Mouse (Mus musculus) heart, embryonic 10.5 days (tissue): ENCODE measurements at regions not wholly inside any gene's neighbourhood (a gene's known extent, or its start where the extent isn't known, plus 50 kb on each side); places are given as distances from the start of the nearest gene placed in this dataset.

ENCODE experiments used
- DNase-seq: peaks from one replicate; pipeline ENCODE4 v3.0.0-alpha.2; 2017; ENCODE audit warnings: low spot score
- H3K27ac ChIP-seq: fragments of 300-500 bp; sonication (generic); 2 replicates; pipeline ENCODE4 v1.5.1; 2016; ENCODE audit warnings: mild to moderate bottlenecking
- H3K27me3 ChIP-seq: fragments of 300-500 bp; sonication (generic); 2 replicates; pipeline ENCODE4 v1.6.1; 2016; ENCODE audit warnings: mild to moderate bottlenecking; ENCODE audit not compliant: poor library complexity, insufficient read depth, severe bottlenecking
- H3K36me3 ChIP-seq: fragments of 300-500 bp; sonication (generic); 2 replicates; pipeline ENCODE4 v1.6.1; 2016; ENCODE audit warnings: mild to moderate bottlenecking, moderate library complexity
- H3K4me1 ChIP-seq: fragments of 300-500 bp; sonication (generic); 2 replicates; pipeline ENCODE4 v1.6.1; 2016; ENCODE audit warnings: mild to moderate bottlenecking
- H3K4me3 ChIP-seq: fragments of 300-500 bp; sonication (generic); 2 replicates; pipeline ENCODE4 v1.5.1; 2016; ENCODE audit warnings: mild to moderate bottlenecking, moderate library complexity
- H3K9me3 ChIP-seq: fragments of 300-500 bp; sonication (generic); 2 replicates; pipeline ENCODE4 v1.6.1; 2016; ENCODE audit warnings: mild to moderate bottlenecking, moderate library complexity
- WGBS: fragments of 180-500 bp; shearing (Covaris S2); methylation state at CpG from one replicate; pipeline ENCODE4 v1.1.7; 2016; 5-methylcytosine and 5-hydroxymethylcytosine counted together

GRCm38 (mm10) chr8:66756639-66757038 lies 59.6 kb downstream of the Npy1r start:
- Histone ChIP-seq H3K27me3 (no peaks in the 10 kb centered on the region), H3K36me3 (no peaks in the 10 kb centered on the region), H3K27ac (no peak overlapping the region), H3K4me3 (no peak overlapping the region), H3K9me3 (no peaks in the 10 kb centered on the region), H3K4me1 (no peaks in the 10 kb centered on the region; the same call in 1 of the 2 replicates)
- 61% methylated on average over 2 of the region's 2 CpGs for WGBS
- no peak for DNase-seq

- Histone ChIP-seq H3K9me3 (no peaks in the 10 kb centered on the region), H3K36me3 (no peaks in the 10 kb centered on the region), H3K27me3 (no peaks in the 10 kb centered on the region), H3K4me3 (no peak overlapping the region), H3K27ac (no peak overlapping the region), H3K4me1 (no peaks in the 10 kb centered on the region; the same call in 1 of the 2 replicates)
- WGBS, result 82% methylated on average over 2 of the region's 2 CpGs
- no peak for DNase-seq
These were observed 60.8 kb downstream of the Npy1r start for GRCm38 (mm10) chr8:66757830-66758229.

DNA sequence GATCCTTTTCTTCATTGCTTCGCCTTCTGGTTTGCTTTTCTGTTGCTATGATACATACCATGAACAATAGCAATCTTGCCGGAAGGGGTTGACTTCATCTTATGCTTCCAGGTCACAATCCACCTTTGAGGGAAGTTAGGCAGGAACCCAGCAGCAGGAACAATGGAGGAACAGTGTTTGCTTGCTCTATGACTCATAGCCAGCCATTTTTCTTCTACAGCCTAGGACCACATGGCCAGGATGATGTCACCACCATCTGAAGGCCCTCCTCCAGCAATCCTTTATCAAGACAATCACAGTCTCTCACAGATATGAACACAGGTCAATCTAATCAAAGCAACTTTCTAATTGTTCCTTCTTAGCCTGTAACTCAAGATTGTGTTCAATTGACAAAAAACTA lies 61.5 kb downstream of the Npy1r start:
- H3K4me3 ChIP-seq, result no peak overlapping the region
- no peaks in the 10 kb centered on the region for H3K36me3 ChIP-seq
- no peak for DNase-seq
- no peaks in the 10 kb centered on the region for H3K9me3 ChIP-seq
- no peaks in the 10 kb centered on the region for H3K27me3 ChIP-seq
- H3K4me1 ChIP-seq, result no peaks in the 10 kb centered on the region; the same call in 1 of the 2 replicates
- H3K27ac ChIP-seq, result no peak overlapping the region
- WGBS, result 89% methylated on average over 2 of the region's 2 CpGs

GRCm38 (mm10) chr8:66759716-66760115 lies 62.7 kb downstream of the Npy1r start:
- no peak for DNase-seq
- Histone ChIP-seq H3K27ac (no peak overlapping the region), H3K27me3 (no peaks in the 10 kb centered on the region), H3K9me3 (no peaks in the 10 kb centered on the region), H3K4me3 (no peak overlapping the region), H3K36me3 (no peaks in the 10 kb centered on the region), H3K4me1 (no peaks in the 10 kb centered on the region; the same call in 1 of the 2 replicates)

DNA sequence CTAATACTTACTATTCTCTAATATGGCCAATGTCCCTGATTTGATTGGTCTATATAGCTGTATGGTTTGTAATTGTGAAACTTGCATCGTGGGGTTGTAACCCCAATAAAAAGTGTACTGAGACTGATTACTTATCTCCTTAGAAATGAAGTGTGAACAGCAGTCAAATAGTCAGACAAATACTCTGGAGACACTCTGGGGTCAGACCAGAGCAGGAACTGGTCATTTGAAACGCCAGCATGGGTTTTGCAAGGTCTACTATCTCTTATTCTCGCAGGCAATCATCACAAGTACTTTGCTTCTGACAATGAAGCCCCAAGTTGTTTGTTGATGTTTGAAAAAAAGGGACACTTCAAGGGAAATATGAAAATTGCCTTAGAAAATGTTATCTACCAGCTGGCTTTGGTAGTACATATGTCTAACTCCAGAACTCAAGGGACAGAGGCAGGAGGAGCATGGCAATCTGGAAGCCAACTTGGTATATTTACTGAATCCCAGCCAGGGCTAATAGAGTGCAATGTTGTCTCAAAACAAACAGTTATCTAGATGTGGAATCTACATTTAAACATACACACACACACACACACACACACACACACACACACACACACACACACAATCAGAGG lies 64.1 kb downstream of the Npy1r start:
- no peaks in the 10 kb centered on the region for H3K36me3 ChIP-seq
- no peaks in the 10 kb centered on the region; the same call in 1 of the 2 replicates for H3K4me1 ChIP-seq
- no peak overlapping the region for H3K4me3 ChIP-seq
- WGBS, result 32% methylated on average over 3 of the region's 3 CpGs
- no peak overlapping the region for H3K27ac ChIP-seq
- H3K27me3 ChIP-seq, result no peaks in the 10 kb centered on the region
- DNase-seq, result no peak
- H3K9me3 ChIP-seq, result no peaks in the 10 kb centered on the region

DNA sequence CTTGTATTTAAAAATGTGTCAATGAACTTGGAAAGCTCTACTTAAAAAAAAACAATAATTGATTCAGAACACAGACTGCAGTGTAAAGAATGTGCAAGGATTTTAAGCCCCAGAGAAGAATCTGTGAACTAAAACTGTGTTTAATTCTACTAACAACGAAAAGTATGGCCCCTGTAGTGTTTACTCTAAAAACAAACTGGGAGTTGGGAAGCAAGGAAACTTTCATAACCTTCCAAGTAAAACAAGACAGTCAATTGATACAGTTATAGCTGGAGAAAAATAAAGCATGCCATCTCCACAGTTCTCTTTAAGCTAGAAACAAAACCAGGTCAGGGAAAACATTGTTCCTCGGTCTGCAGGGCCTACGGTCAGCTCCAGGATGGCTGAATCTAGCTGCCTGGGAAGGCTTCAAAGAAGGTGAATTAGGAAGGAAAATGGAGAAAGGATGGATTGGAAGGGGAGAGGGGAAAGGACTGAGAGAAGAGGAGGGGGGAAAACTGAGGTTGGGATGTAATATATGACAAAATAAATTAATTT lies 68.1 kb downstream of the Npy1r start:
- H3K9me3 ChIP-seq, result no peaks in the 10 kb centered on the region
- no peaks in the 10 kb centered on the region; the same call in 1 of the 2 replicates for H3K4me1 ChIP-seq
- 55% methylated on average over 3 of the region's 3 CpGs for WGBS

DNA sequence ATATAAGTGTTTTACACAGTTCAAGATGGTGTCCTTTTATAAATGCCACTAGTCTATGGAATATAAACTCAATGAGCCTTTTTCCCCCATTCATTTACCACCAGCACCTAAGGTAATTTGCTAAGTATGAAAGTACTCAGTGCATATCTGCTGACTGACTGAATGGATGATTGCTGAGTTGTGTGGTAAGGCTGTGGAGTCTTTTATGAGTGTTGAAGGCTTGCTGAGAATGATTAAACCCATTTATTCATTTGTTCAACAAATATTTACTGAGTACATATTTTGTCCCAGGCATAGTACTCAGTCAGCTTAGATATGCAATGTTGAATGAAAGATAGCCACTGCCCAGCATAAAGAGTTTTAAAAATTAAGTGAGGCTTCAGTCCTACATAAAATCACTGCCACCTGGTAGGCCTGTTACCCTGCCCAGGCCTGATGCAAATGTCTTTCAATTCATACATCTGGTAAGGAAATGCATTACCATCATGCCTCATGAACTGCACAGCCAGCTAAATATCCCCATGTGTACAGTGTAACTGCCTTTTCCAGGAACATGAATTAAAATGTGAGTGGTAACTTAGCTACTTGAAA lies 71.5 kb downstream of the Npy1r start:
- H3K27me3 ChIP-seq, result no peaks in the 10 kb centered on the region
- no peak overlapping the region for H3K27ac ChIP-seq
- H3K4me3 ChIP-seq, result no peak overlapping the region
- DNase-seq, result no peak
- H3K4me1 ChIP-seq, result no peaks in the 10 kb centered on the region
- no peaks in the 10 kb centered on the region for H3K9me3 ChIP-seq
- no peaks in the 10 kb centered on the region for H3K36me3 ChIP-seq

More for the DNA sequence above, 68.1 kb downstream of the Npy1r start:
- H3K4me3 ChIP-seq, result no peak overlapping the region
- no peak for DNase-seq
- no peaks in the 10 kb centered on the region for H3K27me3 ChIP-seq
- no peaks in the 10 kb centered on the region for H3K36me3 ChIP-seq
- H3K27ac ChIP-seq, result no peak overlapping the region

GRCm38 (mm10) chr8:66771111-66771510 lies 74.1 kb downstream of the Npy1r start:
- Histone ChIP-seq H3K27me3 (no peaks in the 10 kb centered on the region), H3K4me1 (no peaks in the 10 kb centered on the region), H3K36me3 (no peaks in the 10 kb centered on the region), H3K9me3 (no peaks in the 10 kb centered on the region), H3K4me3 (no peak overlapping the region), H3K27ac (no peak overlapping the region)
- WGBS, result 75% methylated on average over 4 of the region's 4 CpGs
- no peak for DNase-seq

- no peak for DNase-seq
- no peaks in the 10 kb centered on the region for H3K9me3 ChIP-seq
- no peaks in the 10 kb centered on the region for H3K36me3 ChIP-seq
- H3K4me3 ChIP-seq, result no peak overlapping the region
- no peaks in the 10 kb centered on the region for H3K27me3 ChIP-seq
- H3K27ac ChIP-seq, result peak overlapping the region; percentile 42; the same call in 1 of the 2 replicates
- 52% methylated on average over 4 of the region's 4 CpGs for WGBS
- no peaks in the 10 kb centered on the region for H3K4me1 ChIP-seq
These were observed 75.7 kb downstream of the Npy1r start for GRCm38 (mm10) chr8:66772653-66773052.

DNA sequence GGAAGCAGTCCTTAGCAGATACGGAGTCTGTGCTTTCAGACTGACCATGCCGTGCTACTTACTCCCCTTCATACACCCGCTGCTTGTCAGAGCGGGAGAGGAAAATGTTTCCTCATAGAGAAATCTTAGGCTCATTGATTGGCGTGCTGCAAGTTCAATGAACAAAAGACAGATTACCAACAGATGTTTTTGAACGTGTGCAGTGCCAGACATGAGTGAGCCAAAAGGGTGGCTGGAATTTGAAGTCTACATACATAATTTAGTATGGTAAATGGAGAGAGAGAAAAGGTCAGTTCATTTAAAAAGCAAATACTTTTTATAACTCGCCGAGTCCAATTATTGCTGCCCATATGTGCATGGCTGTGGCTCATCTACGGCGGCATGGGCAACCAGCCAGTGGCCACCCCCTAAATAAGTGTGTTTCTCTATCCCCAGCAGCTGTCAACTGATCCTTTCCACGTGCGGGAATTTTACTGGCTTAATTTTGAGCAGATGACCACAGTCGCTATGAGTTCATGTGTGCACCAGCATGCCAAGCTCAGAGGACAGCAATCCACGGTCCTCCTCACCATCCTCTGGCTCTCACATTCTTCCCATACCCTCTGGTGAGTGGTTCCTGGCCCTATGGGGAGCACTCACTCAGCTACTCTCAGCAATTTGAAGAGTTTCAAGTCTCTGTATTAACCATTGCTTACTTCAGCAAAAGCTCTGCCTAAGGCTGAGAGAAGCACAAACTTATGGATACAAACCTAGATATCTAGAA lies 80.3 kb downstream of the Npy1r start:
- no peak overlapping the region for H3K27ac ChIP-seq
- no peak overlapping the region for H3K4me3 ChIP-seq
- no peaks in the 10 kb centered on the region for H3K4me1 ChIP-seq
- no peaks in the 10 kb centered on the region for H3K27me3 ChIP-seq
- WGBS, result 75% methylated on average over 14 of the region's 14 CpGs
- H3K36me3 ChIP-seq, result no peaks in the 10 kb centered on the region
- no peaks in the 10 kb centered on the region for H3K9me3 ChIP-seq
- no peak for DNase-seq

DNA sequence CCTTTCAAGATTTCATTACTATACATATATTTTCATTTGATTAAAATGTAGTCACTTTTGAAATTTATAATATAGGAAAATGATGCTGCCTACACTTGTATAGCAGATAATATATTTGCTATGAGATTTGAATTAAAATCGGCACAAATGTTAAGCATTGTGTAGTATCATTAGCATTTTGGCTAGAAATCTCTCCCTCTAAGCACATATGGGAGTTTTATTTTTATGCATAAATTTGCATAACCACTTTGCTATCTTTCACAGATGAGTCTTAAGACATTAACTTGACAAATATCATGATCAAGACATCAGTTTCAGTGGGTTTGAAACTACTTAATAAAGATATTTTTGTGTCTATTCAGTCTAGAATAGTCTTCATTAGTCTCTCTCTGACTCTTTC lies 80.4 kb upstream of the Naf1 start:
- Histone ChIP-seq H3K36me3 (no peaks in the 10 kb centered on the region), H3K27me3 (no peaks in the 10 kb centered on the region), H3K4me1 (no peaks in the 10 kb centered on the region), H3K9me3 (no peaks in the 10 kb centered on the region), H3K4me3 (no peak overlapping the region), H3K27ac (no peak overlapping the region)
- no peak for DNase-seq
- WGBS, result 82% methylated on average over 1 of the region's 1 CpGs

DNA sequence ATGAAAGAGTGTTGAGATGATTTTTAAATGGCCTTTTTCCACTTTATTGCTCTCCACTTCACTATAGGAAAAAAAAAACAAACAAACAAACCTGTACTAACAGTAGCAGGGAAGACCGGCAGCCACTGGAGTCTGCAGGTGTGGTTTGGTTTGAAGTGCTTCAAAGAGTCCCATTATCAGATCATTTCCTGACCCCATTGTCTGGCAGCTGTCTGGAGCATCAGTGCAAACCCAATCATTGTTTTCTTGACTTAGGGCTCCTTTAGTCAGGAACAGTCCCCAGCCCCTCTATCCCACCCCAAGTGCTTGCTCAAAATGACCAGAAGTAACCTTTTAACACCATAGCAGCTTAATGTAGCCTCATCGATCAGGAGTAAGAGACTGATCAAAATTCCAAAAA lies 77.4 kb upstream of the Naf1 start:
- DNase-seq, result no peak
- WGBS, result 68% methylated on average over 2 of the region's 2 CpGs
- Histone ChIP-seq H3K27ac (no peak overlapping the region), H3K9me3 (no peaks in the 10 kb centered on the region), H3K27me3 (no peaks in the 10 kb centered on the region), H3K4me1 (no peaks in the 10 kb centered on the region), H3K36me3 (no peaks in the 10 kb centered on the region), H3K4me3 (no peak overlapping the region)

DNA sequence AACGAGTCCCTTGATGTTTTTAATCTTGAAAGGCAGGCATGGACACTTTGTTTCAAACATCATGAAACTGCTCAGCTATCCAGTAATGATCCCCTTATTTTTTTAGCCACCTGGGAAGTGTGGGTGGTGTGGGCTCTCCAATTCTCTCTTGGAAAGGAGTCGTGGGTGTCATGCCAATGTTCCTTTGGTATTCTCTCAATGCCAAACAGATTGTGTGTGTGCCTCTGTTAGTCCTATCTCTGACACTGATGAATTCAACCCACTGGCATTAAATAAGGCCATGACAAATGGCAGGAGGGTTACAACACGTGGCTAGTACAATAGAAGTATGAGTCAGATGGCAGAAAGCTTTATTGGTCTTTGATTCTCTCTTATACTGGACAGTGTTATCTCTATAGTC lies 74.0 kb upstream of the Naf1 start:
- no peak for DNase-seq
- Histone ChIP-seq H3K4me1 (no peaks in the 10 kb centered on the region), H3K27ac (no peak overlapping the region), H3K9me3 (no peaks in the 10 kb centered on the region), H3K27me3 (no peaks in the 10 kb centered on the region), H3K36me3 (no peaks in the 10 kb centered on the region), H3K4me3 (no peak overlapping the region)
- WGBS, result 67% methylated on average over 3 of the region's 3 CpGs
